Mouse (Mus musculus): Measurements from ENCODE around the gene Zfp771. TPM values are rescaled to one million over a fixed set of nuclear protein-coding genes. Genes with fewer than 3 reads are reported as not detected.
A peak's percentile ranks its signal among the peaks of the same experiment; 100 is the strongest.

Zfp771 gene
- total RNA-seq, 2 experiments from 2014 or later: 17.1 to 20.9 TPM

GRCm38 (mm10) chr7:127217475-127217874 lies 26.6 kb upstream of the Zfp771 start:
- DNase-seq (ENCODE audit: low spot score): no peak
- intact Hi-C loops (cut with DNase I): no loop called here

DNA sequence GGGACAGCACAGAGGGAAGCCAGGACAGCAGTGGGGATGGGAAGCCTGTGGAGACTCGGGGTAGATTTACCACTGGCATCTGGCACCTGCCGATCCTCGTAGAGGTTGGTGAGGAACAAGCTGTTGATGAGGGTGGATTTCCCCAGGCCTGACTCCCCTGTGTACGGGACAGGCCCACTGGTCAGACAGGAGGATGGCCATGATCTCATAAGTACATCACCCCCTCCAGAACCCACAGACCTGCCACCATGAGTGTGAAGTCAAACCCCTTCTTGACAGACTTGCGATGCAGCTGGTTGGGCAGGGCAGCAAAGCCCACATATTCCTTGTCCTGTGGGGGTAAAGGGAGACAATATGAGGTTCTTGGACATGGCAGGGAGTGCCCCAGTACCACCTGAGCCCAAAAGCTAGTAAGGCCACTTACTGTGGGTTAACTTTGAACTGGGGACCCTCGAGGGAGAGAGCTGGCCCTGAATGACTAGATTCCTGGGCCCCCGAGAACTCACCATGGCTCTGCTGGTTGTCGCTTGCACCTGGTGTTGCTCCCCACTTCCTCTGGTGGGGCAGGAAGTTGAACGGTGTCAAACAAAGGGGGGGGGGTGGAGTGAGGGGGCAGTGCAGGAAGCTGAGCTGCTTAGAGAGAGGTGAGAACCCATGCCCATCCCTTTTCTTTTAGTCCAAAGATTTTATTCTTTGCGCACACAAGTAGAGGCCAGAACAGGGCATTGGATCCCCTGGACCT lies 26.0 kb upstream of the Zfp771 start:
- no peak for DNase-seq (ENCODE audit: low spot score)
- intact Hi-C loops (cut with DNase I): no loop called here

DNA sequence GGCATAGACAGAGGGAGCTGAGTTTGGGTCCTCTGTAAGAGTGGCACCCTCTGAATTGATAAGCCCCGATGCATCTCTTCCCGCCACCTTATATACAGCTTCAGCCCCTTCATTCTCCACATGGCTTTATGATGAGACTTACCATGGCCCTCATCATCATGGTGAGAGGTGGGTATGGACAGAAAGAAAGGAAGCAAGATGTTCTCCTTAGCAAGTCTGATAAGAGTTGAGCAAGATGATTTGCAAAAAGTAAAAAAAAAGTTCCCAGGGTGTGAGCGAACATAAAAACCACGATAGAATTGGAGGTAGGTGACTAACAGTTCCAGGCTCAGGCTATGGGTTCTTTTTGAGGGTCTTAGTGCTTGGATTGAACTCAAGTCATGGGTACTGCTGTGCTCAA lies 25.4 kb upstream of the Zfp771 start:
- intact Hi-C loops (cut with DNase I): no loop called here
- no peak for DNase-seq (ENCODE audit: low spot score)

GRCm38 (mm10) chr7:127220440-127220839 lies 23.6 kb upstream of the Zfp771 start:
- DNase-seq (ENCODE audit: low spot score): no peak
- intact Hi-C loops (cut with DNase I): loop anchor here (10.0 kb wide), 1 partner anchor 96 kb away; the partner anchor contains the start of gene Qprt

DNA sequence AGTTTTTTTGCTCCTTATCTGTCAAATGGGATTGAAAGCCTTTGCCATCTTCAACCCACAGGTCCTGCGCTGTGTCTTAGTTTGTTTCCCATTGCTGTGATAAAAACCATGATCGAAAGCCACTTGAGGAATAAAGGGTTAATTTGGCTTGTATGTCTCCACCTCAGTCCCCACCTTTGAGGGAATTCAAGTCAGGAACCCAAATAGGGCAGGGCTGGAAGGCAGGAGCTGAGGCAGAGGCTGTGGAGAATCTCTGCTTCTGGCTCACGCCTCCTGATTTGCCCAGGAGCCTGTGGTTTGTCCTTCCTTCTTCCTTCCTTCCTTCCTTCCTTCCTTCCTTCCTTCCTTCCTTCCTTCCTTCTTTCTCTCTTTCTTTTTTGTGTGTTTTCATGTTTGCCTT lies 21.0 kb upstream of the Zfp771 start:
- no peak for DNase-seq (ENCODE audit: low spot score)
- intact Hi-C loops (cut with DNase I): loop anchor here (10.0 kb wide), 1 partner anchor 98 kb away; the partner anchor contains the start of gene Qprt

DNA sequence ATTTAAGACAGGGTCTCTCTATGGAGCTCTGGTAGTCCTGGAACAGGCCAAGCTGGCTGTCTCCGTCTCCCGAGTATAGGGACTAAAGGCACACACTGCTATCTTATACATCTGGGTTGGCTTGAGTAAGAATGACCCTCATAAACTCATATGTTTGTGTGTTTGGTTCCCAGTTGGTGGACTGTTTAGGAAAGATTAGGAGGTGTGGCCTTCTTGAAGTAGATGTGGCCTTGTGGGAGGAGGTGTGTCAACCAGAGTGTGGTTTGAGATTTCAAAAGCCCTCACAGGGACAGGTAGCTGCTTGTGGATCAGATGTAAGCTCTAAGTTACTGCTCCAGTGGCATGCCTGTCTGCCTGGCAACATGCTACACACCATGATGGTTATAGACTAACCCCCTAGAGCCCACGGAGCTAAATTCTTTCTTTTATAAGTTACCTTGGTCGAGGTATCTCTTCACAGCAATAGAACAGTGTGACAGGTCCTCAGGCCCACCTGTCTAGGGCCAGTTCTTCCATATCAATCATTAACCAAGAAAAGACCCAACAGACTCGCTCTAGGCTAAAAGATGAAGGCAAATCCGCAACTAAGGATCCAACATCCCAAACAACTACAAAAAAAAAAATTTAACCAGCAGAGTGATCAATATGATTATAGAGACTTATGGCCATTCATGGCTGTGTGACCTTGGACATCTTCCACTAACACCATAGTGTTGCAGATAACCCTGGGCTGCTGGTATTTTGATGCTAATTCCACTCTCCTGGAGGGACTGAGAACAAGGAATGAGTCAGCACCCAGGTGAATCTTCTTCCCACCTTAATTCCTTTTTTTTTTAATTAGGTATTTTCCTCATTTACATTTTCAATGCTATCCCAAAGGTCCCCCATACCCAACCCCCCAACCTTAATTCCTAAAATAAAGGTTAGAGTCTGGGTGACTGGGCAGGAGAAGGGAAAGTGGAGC lies 20.3 kb upstream of the Zfp771 start:
- no peak for DNase-seq (ENCODE audit: low spot score)
- intact Hi-C loops (cut with DNase I): loop anchor here (10.0 kb wide), 1 partner anchor 99 kb away; the partner anchor contains the start of gene Qprt

- intact Hi-C loops (cut with DNase I): loop anchor here (10.0 kb wide), 1 partner anchor 100 kb away; the partner anchor contains the start of gene Qprt
- DNase-seq (ENCODE audit: low spot score): no peak
Measured at GRCm38 (mm10) chr7:127224616-127225015, 19.5 kb upstream of the Zfp771 start.

DNA sequence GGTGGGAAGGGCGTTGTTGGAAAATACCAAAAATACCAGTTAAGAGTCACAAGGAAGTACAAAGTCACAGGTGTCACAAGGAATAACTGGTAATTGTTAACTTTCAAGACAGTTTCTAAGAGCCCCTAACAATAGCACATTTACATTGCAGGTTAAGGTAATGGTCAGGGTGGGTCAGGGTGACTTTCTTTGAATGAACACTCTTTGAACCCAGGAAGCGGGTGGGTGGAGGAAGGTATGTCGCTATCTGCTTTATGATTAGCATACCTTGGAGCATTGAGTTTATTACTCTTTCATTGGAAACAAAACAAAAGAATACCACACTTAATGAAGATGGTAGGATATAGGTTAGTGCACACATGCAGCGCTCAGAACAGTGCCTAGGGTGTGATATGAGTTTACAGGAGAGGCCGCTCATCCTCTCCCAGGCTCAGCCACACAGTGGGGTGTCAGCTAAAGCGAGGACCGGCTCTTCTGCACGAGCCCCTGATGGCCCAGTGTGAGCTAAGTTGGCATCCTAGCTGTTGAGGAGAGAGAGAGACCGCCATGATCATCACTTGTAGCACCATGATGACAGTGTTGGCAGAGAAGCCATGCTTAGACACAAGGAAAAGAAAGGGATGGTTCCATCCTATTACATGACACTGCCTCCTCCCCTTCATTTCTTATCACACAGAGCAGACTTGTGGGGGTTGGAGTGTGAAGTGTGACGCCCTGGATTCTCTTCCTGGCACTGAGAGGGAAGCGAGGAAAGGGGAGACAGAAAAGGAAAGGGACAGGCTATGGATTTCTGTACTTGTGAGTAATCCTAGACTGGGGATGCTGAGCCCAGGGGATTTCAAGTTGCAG lies 18.7 kb upstream of the Zfp771 start:
- intact Hi-C loops (cut with DNase I): loop anchor here (10.0 kb wide), 1 partner anchor 101 kb away; the partner anchor contains the start of gene Qprt
- no peak for DNase-seq (ENCODE audit: low spot score)

DNA sequence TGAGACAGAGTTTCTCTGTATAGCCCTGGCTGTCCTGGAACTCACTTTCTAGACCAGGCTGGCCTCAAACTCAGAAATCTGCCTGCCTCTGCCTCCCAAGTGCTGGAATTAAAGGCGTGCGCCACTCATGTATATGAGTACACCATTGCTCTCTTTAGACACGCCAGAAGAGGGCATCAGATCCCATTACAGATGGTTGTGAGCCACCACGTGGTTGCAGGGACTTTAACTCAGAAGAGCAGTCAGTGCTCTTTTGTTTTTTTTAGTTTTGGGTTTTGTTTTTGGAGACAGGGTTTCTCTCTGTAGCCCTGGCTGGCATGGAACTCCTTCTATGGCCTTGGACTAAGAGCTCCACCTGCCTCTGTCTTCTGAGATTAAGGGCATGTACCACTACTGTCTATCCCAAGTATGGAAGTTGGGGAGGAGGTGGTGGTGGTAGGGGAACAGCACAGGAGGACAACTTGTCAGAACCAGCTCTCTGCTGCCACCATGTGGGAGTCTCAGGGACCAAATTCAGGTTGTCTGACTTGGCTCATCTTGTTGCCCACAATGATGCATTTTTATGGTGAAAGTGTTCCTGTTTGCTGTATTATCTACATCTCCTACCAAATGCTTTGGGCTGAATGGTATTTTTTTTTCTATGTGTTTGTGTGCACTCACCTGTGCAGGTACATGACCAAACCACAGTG lies 15.3 kb upstream of the Zfp771 start:
- DNase-seq (ENCODE audit: low spot score): peak; percentile 32
- intact Hi-C loops (cut with DNase I): loop anchor here (10.0 kb wide), 1 partner anchor 104 kb away; the partner anchor contains the start of gene Qprt

DNA sequence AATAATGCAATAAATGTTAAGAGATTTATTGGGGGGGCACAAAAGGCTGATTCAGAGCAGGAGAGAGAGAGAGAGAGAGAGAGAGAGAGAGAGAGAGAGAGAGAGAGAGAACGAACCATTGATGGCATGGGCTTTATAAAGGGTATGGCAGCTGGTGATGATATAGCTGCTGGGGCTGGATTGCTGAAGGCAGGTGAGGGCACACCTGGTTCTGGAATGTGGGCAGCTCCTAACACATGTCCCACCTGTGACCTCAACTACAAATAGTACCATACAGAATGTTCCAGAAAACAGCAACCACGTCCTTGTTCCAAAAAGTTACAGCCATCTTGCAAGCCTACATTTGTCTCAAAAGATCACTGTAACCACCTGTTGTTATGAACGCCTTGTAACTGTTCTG lies 12.7 kb upstream of the Zfp771 start:
- no peak for DNase-seq (ENCODE audit: low spot score)
- intact Hi-C loops (cut with DNase I): loop anchor here (2.0 kb wide), 1 partner anchor 17 kb away; no protein-coding TSS in a partner anchor

DNA sequence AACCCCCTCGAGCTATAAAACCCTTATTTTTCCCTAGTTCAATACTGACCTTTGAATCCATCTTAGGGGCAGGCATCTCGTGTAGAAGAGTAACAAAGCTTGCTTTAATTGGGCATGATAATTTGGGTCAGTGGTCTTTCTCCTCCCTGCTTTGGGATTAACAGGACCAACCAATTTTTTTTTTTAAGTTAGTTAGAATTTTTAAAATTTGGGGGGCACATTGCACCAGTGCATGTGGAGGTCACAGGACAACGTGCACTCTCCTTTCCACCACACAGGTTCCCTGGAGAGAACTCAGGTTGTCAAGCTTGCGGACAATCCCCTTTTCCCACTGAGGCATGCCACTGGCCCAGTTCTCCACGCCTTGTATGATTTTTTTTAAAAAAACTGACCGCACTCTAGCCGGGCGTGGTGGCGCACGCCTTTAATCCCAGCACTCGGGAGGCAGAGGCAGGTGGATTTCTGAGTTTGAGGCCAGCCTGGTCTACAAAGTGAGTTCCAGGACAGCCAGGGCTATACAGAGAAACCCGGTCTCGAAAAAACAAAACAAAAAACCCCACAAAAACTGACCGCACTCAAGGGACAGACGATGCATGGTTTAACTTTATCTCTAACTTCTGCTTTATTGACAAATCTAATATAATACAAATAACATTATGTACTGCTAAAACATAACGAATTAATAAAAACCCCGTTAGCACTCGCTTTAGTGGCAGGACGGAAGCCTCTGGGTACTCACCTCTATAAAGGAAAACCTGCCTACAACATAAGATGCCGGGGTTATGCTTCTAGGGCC lies 12.1 kb upstream of the Zfp771 start:
- no peak for DNase-seq (ENCODE audit: low spot score)
- intact Hi-C loops (cut with DNase I): loop anchor here (2.0 kb wide), 2 partner anchors 17 to 21 kb away; no protein-coding TSS in a partner anchor

DNA sequence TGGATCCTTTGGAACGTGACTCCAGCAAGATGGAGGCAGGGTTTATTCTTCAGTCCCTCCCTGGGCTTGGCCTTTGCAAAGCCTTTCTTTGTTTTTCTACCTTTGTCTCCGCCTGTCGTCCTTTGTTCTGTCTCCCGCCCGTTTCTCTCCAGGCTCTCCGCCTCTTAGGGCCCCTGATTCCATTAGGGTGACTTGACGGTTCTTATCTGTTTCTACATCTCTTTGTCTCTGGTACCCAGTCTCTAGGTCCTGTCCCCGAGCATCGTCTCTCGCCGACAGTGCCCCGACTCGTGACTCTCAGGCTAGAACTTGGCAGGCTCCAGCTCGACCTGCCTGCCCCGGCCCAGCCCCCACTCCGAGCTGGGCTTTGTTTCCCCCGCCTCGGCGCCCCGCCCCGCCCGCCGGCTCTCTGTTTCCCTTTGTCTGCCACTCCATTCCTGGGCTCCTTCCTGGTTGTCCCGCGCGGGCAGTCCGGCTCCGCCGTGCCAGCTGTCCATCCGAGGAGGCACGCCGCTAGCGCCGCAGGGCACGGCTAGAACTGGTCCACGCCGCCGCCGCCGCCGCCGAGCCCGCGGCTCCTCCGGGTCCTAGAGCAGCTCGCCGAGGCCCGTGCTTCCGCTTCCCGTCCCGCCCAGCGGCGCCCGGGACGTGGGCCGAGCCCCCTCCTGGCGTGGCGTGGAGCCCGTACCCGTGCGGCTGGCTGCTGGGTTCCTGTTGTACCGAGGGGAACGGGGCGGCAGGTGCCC lies 11.3 kb upstream of the Zfp771 start, which contains the start of the genes Zfp553 and Sept1:
TSS of gene Zfp553 (plus strand) at position 440 of the 746 bp plus-strand sequence.
TSS of gene Sept1 (minus strand) at position 509 of the 746 bp plus-strand sequence.
- intact Hi-C loops (cut with DNase I): loop anchor here (2.0 kb wide), 1 partner anchor 20 kb away; no protein-coding TSS in a partner anchor
- peak; percentile 72 for DNase-seq (ENCODE audit: low spot score)

GRCm38 (mm10) chr7:127233368-127233749 lies 10.7 kb upstream of the Zfp771 start:
- intact Hi-C loops (cut with DNase I): loop anchor here (2.0 kb wide), 1 partner anchor 19 kb away; no protein-coding TSS in a partner anchor
- no peak for DNase-seq (ENCODE audit: low spot score)

GRCm38 (mm10) chr7:127233765-127234164 lies 10.3 kb upstream of the Zfp771 start:
- intact Hi-C loops (cut with DNase I): loop anchor here (2.0 kb wide), 1 partner anchor 19 kb away; no protein-coding TSS in a partner anchor
- no peak for DNase-seq (ENCODE audit: low spot score)

DNA sequence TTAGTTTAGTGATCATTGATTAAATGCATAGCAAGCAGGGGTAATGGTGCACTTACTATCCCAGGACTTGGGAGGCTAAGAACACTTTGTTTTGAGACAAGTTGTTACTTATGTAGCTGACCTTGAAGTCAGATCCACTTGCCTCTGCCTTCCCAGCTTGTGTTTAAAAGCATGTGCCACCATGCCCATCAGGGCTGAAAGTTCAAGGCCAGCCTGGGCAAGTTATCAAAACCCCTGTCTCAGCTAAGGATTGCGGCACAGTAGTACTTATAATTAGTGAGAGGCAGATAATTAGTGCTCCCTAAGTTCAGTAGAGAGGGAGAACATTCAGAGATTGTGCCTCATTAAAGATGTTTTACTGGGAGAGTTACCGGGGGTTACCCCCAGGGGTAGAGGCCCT lies 9.3 kb upstream of the Zfp771 start:
- DNase-seq (ENCODE audit: low spot score): no peak
- intact Hi-C loops (cut with DNase I): no loop called here

GRCm38 (mm10) chr7:127243361-127243867 lies 660 bp upstream of the Zfp771 start:
- DNase-seq (ENCODE audit: low spot score): no peak
- intact Hi-C loops (cut with DNase I): no loop called here
